Mouse (Mus musculus) heart, postnatal 0 days (tissue): ENCODE data around the gene Gm10645. TPM values are rescaled to one million over a fixed set of nuclear protein-coding genes. Genes with fewer than 3 reads are reported as not detected.

Experiments
- ATAC-seq: fragments of 200-750 bp; cut with Nextera tagmentation; 2 replicates; pipeline ENCODE4 v1.8.0; 2017; ENCODE audit warnings: low read depth, moderate number of reproducible peaks, moderate library complexity; ENCODE audit not compliant: insufficient read depth
- DNase-seq: peaks from one replicate; pipeline ENCODE4 v3.0.0-alpha.2; 2016; ENCODE audit warnings: low spot score
- H3K27ac ChIP-seq: fragments of 300-500 bp; sonication (generic); 2 replicates; pipeline ENCODE4 v1.5.1; 2014; ENCODE audit warnings: low read depth, mild to moderate bottlenecking
- H3K27me3 ChIP-seq: fragments of 300-500 bp; sonication (generic); 2 replicates; pipeline ENCODE4 v1.6.1; 2014; ENCODE audit warnings: low read length, mixed read lengths; ENCODE audit not compliant: control insufficient read depth, insufficient read depth
- H3K36me3 ChIP-seq: fragments of 300-500 bp; sonication (generic); replicated peaks from 2 replicates; pipeline ENCODE4 v1.6.1; 2014; ENCODE audit warnings: low read length, mixed read lengths; ENCODE audit not compliant: control insufficient read depth, insufficient read depth
- H3K4me1 ChIP-seq: fragments of 300-500 bp; sonication (generic); 2 replicates; pipeline ENCODE4 v1.6.1; 2014; ENCODE audit warnings: antibody characterized with exemption; ENCODE audit not compliant: control insufficient read depth, insufficient read depth
- H3K4me2 ChIP-seq: fragments of 300-500 bp; sonication (generic); 2 replicates; pipeline ENCODE4 v1.6.1; 2014; ENCODE audit warnings: low read depth, mild to moderate bottlenecking, low read length, moderate library complexity
- H3K4me3 ChIP-seq: fragments of 300-500 bp; sonication (generic); 2 replicates; pipeline ENCODE4 v1.5.1; 2014; ENCODE audit warnings: low read depth, low read length
- H3K9ac ChIP-seq: fragments of 300-500 bp; sonication (generic); replicated peaks from 2 replicates; pipeline ENCODE4 v1.6.1; 2014; ENCODE audit warnings: low read depth, low read length, mixed read lengths
- H3K9me3 ChIP-seq: fragments of 300-500 bp; sonication (generic); replicated peaks from 2 replicates; pipeline ENCODE4 v1.6.1; 2016; ENCODE audit warnings: low read length; ENCODE audit not compliant: control insufficient read depth
- CTCF ChIP-seq: IDR thresholded peaks from 2 replicates; pipeline ENCODE4 v1.5.1; 2016; ENCODE audit warnings: antibody characterized with exemption, control low read depth, low read depth
- EP300 ChIP-seq: IDR thresholded peaks from 2 replicates; pipeline ENCODE4 v1.6.1; 2016; ENCODE audit warnings: antibody characterized with exemption, low read depth
- WGBS: fragments of 180-500 bp; shearing (Covaris S2); extraction: QIAGEN DNeasy Blood & Tissue Kit; methylation state at CpG from one replicate; pipeline ENCODE4 v1.1.7; 2014; 5-methylcytosine and 5-hydroxymethylcytosine counted together
- polyA plus RNA-seq: library from polyadenylated mRNA; unstranded; fragments of >200 nt; fragmentation: Nextera tagmentation; extraction: Ambion mirVana; gene quantifications from 2 replicates; pipeline ENCODE4 v1.2.1, GENCODE M21; 2015
- total RNA-seq: library from RNA; depleted of rRNA; stranded (reverse); fragments of >200 nt; gene quantifications from 2 replicates; pipeline ENCODE4 v1.2.3, GENCODE M21; 2014; ENCODE audit warnings: low replicate concordance; rRNA removed

Gm10645 gene
- total RNA-seq (3.6 TPM in 1 of 2 replicates, not detected in the other), polyA plus RNA-seq (0.34 and 0.48 TPM in 2 replicates)

DNA sequence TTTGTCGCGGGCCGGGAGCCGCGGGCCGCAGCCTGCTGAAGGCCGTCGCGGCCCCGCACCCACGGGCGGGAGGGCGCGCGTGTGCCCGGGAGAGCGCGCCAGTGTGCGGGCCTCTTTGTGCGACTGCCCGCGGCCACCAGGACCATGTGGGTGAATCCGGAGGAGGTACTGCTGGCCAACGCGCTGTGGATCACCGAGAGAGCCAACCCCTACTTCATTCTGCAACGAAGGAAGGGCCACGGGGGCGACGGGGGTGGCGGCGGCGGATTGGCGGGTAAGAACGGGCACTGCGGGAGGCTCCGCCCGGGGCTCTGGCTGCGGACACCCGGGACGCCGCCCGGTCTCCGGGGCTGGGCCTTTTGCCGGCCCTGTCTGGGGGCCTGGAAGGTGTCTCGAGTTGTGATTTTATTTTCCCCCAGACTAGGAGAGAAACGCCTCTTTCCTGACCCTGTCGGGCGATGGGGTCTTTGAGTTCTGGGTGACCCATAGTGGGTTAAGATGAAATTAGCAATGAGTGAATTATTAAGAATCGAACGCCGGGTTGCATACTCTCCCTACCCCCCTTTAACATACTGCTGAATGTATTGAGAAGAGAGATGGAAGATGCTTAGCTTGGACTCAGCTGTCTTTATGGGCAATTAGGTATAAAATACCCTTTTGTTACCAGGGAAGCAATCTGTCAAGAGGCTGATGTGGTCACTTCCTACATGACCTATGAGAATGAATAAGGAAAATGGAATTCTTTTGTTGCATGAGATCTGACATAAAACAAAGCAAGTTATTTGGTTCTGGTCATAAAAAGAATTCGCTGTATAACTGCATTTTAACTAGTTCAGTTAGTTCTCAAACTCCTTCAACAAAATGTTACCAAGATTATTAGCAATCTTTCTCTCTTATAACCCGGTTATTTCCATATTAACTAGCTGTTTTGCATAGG is at the start of gene Gm10645:
Gene Gm10645 (minus strand): TSS at position 240 of the 937 bp plus-strand sequence.
- peaks cover 25% of the 10 kb centered on the region for H3K27me3 ChIP-seq
- ATAC-seq (peak; percentile 61), DNase-seq (peak; percentile 19)
- peak within 1 kb of the TSS; percentile 80 for H3K9ac ChIP-seq
- peak within 1 kb of the TSS; percentile 69 for H3K4me3 ChIP-seq
- H3K9me3 ChIP-seq, result no peaks in the 10 kb centered on the region
- H3K36me3 ChIP-seq, result no peaks in the 10 kb centered on the region
- no peak for TF ChIP-seq EP300
- TF ChIP-seq CTCF, result no peak
- 4% methylated on average over 48 of the region's 54 CpGs for WGBS
- H3K27ac ChIP-seq, result peak within 1 kb of the TSS; percentile 79
- H3K4me2 ChIP-seq, result peak within 1 kb of the TSS; percentile 91
- no peaks in the 10 kb centered on the region; the same call in 1 of the 2 replicates for H3K4me1 ChIP-seq

DNA sequence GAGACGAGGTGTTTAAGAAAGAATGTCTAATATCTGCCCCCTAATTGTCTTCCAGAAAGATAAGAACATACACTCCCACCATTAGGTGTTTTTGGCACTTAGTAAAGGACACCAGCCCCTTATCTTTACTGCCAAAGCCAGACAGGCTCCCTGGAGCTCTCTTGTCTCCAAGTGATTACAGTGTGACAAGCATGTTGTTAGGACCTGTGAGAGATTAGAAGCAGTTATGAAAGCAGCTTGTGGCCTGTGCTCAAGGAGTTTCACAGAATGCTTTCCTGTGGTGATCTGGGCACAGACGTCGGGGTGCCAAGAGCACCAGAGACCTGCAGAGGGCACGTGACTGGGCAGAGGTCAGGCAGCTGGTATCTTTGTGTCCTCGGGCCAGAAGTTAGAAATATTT is 49.1 kb upstream of the Gm10645 start:
- ATAC-seq, result peak; percentile 73
- WGBS, result 21% methylated on average over 5 of the region's 5 CpGs
- no peaks in the 10 kb centered on the region for H3K36me3 ChIP-seq
- peak overlapping the region; percentile 57 for H3K27ac ChIP-seq
- no peak overlapping the region for H3K4me3 ChIP-seq
- no peaks in the 10 kb centered on the region for H3K27me3 ChIP-seq
- H3K9me3 ChIP-seq, result no peaks in the 10 kb centered on the region
- peak; percentile 19 for DNase-seq
- H3K9ac ChIP-seq, result no peak overlapping the region
- no peak overlapping the region for H3K4me2 ChIP-seq
- H3K4me1 ChIP-seq, result no peaks in the 10 kb centered on the region
- TF ChIP-seq CTCF (no peak), EP300 (peak; percentile 52; the same call in 1 of the 2 replicates)

DNA sequence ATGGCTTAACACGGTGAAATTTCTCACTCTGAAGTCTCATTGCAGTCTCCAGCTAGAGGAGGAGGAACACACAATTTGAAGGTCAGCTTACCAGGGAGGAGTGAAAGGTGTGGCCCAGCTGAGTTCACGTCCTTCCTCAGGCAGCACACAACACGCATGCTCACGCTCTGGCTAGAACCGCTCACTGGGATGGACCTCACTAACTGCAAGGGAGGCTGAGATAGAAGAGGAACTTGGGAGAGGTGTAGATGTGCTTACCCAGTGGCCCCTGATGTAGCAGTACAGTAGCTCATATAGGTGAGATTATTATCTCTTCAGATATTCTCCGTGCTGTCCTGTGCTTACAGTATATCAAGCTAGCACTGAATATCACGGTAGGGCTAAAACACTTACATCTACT is 44.7 kb upstream of the Gm10645 start:
- Histone ChIP-seq H3K4me2 (no peak overlapping the region), H3K27ac (no peak overlapping the region), H3K36me3 (no peaks in the 10 kb centered on the region), H3K4me1 (no peaks in the 10 kb centered on the region), H3K9me3 (no peaks in the 10 kb centered on the region), H3K9ac (no peak overlapping the region), H3K4me3 (no peak overlapping the region), H3K27me3 (no peaks in the 10 kb centered on the region)
- no peak for TF ChIP-seq CTCF
- TF ChIP-seq EP300, result no peak
- 88% methylated on average over 7 of the region's 7 CpGs for WGBS
- ATAC-seq, result no peak
- DNase-seq, result no peak

DNA sequence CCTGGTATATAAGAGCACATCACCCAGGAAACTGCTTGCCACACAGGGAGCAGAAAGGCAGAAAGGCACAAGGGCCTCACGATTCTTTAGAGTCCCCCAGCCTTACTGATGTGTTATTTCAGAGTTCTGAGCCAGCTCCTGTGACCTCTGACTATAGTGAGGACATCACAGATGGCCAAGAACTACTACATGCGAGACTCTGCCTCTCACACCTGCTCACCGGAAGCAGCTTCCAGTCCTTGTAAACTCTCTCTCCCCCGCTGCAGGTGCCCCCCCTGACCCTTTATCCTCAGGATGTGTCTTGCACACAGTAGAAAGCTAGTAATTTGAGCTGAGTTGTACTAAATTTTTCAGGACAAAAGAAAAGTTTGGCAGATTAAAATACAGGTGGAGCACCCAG is 43.6 kb upstream of the Gm10645 start:
- Histone ChIP-seq H3K27ac (no peak overlapping the region), H3K9me3 (no peaks in the 10 kb centered on the region), H3K9ac (no peak overlapping the region), H3K36me3 (no peaks in the 10 kb centered on the region), H3K4me3 (no peak overlapping the region), H3K4me2 (no peak overlapping the region), H3K4me1 (no peaks in the 10 kb centered on the region), H3K27me3 (no peaks in the 10 kb centered on the region)
- ATAC-seq (no peak), DNase-seq (no peak)
- WGBS, result 69% methylated on average over 4 of the region's 4 CpGs
- TF ChIP-seq CTCF (no peak), EP300 (no peak)

DNA sequence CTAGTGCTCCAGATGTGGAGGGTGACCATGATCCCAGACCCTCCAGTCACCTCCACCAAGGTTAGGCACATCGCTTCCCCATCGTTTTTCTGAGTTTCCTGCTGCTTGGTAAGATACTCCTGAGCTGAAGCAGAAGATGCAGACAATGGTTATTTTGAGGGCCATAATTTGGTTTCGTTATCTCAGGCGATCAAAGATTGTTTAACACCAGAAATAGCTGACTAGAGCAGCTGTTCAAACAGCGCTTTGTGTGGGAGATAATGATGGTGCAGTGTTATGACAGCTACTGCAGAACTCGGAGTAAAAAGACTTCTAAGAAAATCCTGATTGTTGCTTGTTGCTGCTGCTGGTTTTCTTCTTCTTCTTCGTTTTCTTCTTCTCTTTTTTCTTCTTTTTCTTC is 39.9 kb upstream of the Gm10645 start:
- Histone ChIP-seq H3K27ac (no peak overlapping the region), H3K9me3 (no peaks in the 10 kb centered on the region), H3K4me1 (peaks cover 5% of the 10 kb centered on the region; the same call in 1 of the 2 replicates), H3K4me3 (no peak overlapping the region), H3K4me2 (no peak overlapping the region), H3K36me3 (no peaks in the 10 kb centered on the region), H3K9ac (no peak overlapping the region), H3K27me3 (no peaks in the 10 kb centered on the region)
- DNase-seq (no peak), ATAC-seq (no peak)
- WGBS, result 62% methylated on average over 7 of the region's 7 CpGs
- TF ChIP-seq EP300, result no peak
